Mouse (Mus musculus) cortical plate, adult 2 months (tissue): ENCODE measurements at regions not wholly inside any gene's neighbourhood (a gene's known extent, or its start where the extent isn't known, plus 50 kb on each side); places are given as distances from the start of the nearest gene placed in this dataset.

Experiments
- CTCF ChIP-seq: fragments of 200-500 bp; IDR thresholded peaks from 2 replicates; pipeline ENCODE4 v1.5.1; 2011; ENCODE audit warnings: mild to moderate bottlenecking, control low read depth, low read length; ENCODE audit not compliant: insufficient read depth; ENCODE audit errors: extremely low read depth
- POLR2A ChIP-seq: fragments of 200-500 bp; IDR thresholded peaks from 2 replicates; pipeline ENCODE4 v1.6.1; 2011; ENCODE audit warnings: mild to moderate bottlenecking, low read length, control low read depth; ENCODE audit not compliant: insufficient read depth; ENCODE audit errors: extremely low read depth

GRCm38 (mm10) chr7:40577365-40577764 is 320.8 kb upstream of the Vstm2b start:
- TF ChIP-seq POLR2A (no peak), CTCF (no peak)
